Mouse (Mus musculus) right cerebral cortex, postnatal 4 days (tissue): Measurements from ENCODE around the gene Gm11983.
"Not testable (repeated sequence)": the region's sequence is repeated elsewhere in the genome, so short reads cannot be mapped to it uniquely, and the experiment has no call there.

Experiments
- DNase-seq: peaks from one replicate; pipeline ENCODE4 v3.0.0-alpha.2; 2022

The Gm11983 gene

GRCm38 (mm10) chr11:6837554-6837953 is at the start of gene Gm11983:
TSS of gene Gm11983 (minus strand) at chr11:6837654.
- no peak for DNase-seq

GRCm38 (mm10) chr11:6883045-6883444 is 45.6 kb upstream of the Gm11983 start:
- DNase-seq = not testable (repeated sequence)

GRCm38 (mm10) chr11:6881614-6882013 is 44.2 kb upstream of the Gm11983 start:
- peak; percentile 39 for DNase-seq

GRCm38 (mm10) chr11:6877740-6878139 is 40.3 kb upstream of the Gm11983 start:
- no peak for DNase-seq

- no peak for DNase-seq
Observed at GRCm38 (mm10) chr11:6870947-6871346, 33.5 kb upstream of the Gm11983 start.

- no peak for DNase-seq
Observed at GRCm38 (mm10) chr11:6865536-6865935, 28.1 kb upstream of the Gm11983 start.

- no peak for DNase-seq
Observed at GRCm38 (mm10) chr11:6862185-6862584, 24.7 kb upstream of the Gm11983 start.

GRCm38 (mm10) chr11:6859898-6860858 is 22.7 kb upstream of the Gm11983 start:
- peak; percentile 11 for DNase-seq

GRCm38 (mm10) chr11:6859096-6859495 is 21.6 kb upstream of the Gm11983 start:
- DNase-seq = no peak

GRCm38 (mm10) chr11:6855942-6856341 is 18.5 kb upstream of the Gm11983 start:
- DNase-seq = no peak

- not testable (repeated sequence) for DNase-seq
Observed at GRCm38 (mm10) chr11:6853366-6853765, 15.9 kb upstream of the Gm11983 start.

GRCm38 (mm10) chr11:6843831-6844230 is 6.4 kb upstream of the Gm11983 start:
- no peak for DNase-seq

- no peak for DNase-seq
Observed at GRCm38 (mm10) chr11:6842160-6842559, 4.7 kb upstream of the Gm11983 start.

- no peak for DNase-seq
Observed at GRCm38 (mm10) chr11:6840775-6841174, 3.3 kb upstream of the Gm11983 start.

- no peak for DNase-seq
Observed at GRCm38 (mm10) chr11:6834636-6835035, 2.8 kb downstream of the Gm11983 start.

- no peak for DNase-seq
Observed at GRCm38 (mm10) chr11:6833731-6834130, 3.7 kb downstream of the Gm11983 start.

GRCm38 (mm10) chr11:6831931-6832330 is 5.5 kb downstream of the Gm11983 start:
- DNase-seq = no peak

GRCm38 (mm10) chr11:6828196-6828595 is 9.3 kb downstream of the Gm11983 start:
- DNase-seq = no peak

GRCm38 (mm10) chr11:6826157-6826556 is 11.3 kb downstream of the Gm11983 start:
- DNase-seq = no peak

- DNase-seq = no peak
Observed at GRCm38 (mm10) chr11:6823176-6823575, 14.3 kb downstream of the Gm11983 start.

- no peak for DNase-seq
Observed at GRCm38 (mm10) chr11:6814486-6814885, 23.0 kb downstream of the Gm11983 start.

- DNase-seq = not testable (repeated sequence)
Observed at GRCm38 (mm10) chr11:6802879-6803278, 34.6 kb downstream of the Gm11983 start.

GRCm38 (mm10) chr11:6790690-6791089 is 46.8 kb downstream of the Gm11983 start:
- peak; percentile 19 for DNase-seq
